Mouse (Mus musculus) neural tube, embryonic 10.5 days (tissue): ENCODE data around the gene Slc38a2.
A peak's percentile ranks its signal among the peaks of the same experiment; 100 is the strongest.

Experiments
- DNase-seq: peaks from one replicate; pipeline ENCODE4 v3.0.0-alpha.2; 2017; ENCODE audit warnings: low spot score; ENCODE audit errors: extremely low spot score

Slc38a2 gene

GRCm38 (mm10) chr15:96669721-96670120 is 29.8 kb downstream of the Slc38a2 start:
- no peak for DNase-seq

- DNase-seq, result peak; percentile 64
Measured at GRCm38 (mm10) chr15:96666663-96667062, 32.9 kb downstream of the Slc38a2 start.

DNA sequence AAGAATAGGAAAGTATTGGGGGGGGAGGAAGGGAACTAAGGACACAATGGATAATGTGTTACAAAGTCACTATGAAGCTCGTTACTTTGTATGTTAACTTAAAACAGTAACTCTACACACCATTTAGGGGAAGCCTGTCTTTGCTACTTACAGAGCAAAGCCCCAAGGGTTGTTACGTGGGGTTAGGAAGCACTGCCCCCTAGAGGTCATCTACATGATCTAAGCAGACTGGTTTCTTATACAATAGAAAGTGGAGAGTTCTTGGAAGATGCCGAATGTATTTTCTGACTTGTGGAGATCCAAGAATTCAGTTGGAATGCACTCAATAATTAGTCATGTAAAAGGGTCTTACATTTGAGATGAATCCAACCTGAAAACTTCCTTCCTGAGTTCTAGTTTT is 33.6 kb downstream of the Slc38a2 start:
- peak; percentile 44 for DNase-seq

GRCm38 (mm10) chr15:96660590-96661141 is 38.9 kb downstream of the Slc38a2 start:
- DNase-seq, result no peak

- DNase-seq, result no peak
Measured at GRCm38 (mm10) chr15:96658275-96658602, 41.3 kb downstream of the Slc38a2 start.

- DNase-seq, result no peak
Measured at GRCm38 (mm10) chr15:96657576-96658274, 41.8 kb downstream of the Slc38a2 start.

DNA sequence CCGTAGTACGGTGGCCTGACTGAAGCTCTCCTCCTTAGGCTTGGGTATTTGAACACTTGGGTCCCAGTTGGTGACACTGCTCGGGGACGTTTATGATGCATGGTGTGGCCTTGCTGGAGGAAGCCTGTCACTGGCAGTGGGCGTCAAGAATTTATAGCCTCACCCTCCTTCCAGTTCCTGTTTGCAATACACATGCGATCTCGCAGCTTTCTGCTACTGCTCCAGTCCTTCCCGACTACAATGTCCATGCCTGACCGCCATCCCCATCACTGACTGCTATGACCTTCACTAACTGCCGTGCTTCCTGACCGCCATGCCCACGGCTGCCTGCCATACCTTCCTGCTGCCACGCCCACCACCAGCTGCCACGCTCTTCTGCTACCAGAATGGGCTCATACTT is 44.0 kb downstream of the Slc38a2 start:
- no peak for DNase-seq

DNA sequence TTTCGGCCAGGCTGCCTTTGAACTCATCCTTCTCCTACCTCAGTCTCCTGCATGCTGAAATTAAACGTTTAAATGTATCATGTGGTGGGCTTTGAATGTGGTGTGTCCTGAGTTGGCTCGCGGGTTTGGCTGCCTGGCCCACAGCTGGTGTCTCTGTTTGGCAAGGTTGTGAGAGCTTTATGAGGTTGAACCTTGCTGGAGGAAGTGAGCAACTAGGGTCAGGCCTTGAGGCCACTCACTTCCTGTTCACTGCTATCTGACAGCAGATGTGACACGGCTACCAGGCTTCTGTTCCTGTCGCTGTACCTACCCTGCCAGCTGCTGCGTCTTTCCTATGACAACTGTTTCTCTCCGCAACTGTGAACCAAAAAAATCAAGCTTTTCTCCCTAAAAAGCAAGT is 44.8 kb downstream of the Slc38a2 start:
- DNase-seq, result no peak

DNA sequence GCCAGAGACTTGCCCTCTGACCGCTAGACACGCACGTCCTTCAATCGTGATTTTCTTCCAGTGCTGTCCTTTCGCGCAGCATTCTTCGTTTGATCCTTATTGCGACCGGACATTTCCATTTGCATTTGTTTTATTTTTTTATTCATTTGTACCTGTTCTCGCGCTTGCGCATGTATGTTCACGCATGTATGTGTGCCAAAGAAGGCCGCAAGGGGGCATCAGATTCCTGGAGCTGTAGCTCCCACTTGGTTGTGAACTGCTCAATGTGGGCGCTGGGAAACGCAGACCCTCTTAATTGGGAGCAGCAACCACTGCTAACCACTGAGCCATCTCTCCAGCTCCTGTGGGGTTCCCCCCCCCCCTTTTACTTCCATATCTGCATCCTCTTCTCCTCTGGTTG is 46.5 kb downstream of the Slc38a2 start:
- no peak for DNase-seq

DNA sequence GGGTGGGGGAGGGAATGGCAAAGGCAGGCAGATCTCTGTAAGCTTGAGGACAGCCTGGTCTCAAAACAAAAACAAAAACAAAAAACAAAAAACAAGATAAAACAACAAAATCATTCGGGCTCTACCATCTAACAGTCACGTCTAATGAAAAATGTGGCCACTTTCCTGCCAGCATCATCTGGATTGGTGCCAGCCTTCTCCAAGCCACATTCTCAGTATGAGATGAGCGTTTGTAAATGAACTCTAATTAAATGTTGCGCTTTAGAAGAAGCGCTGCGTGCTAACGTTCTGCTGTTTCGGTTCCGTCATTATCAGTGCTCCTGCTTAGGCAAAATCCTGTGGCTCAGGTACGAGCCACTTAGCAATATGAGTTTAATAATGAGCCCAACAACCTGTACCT is 47.0 kb downstream of the Slc38a2 start:
- DNase-seq, result no peak

- no peak for DNase-seq
Measured at GRCm38 (mm10) chr15:96647376-96647775, 52.2 kb downstream of the Slc38a2 start.

- DNase-seq, result peak; percentile 89
Measured at GRCm38 (mm10) chr15:96642436-96643405, 56.8 kb downstream of the Slc38a2 start, which contains the start of gene Slc38a1. TSS of gene Slc38a1 (minus strand) at chr15:96642913.

- peak; percentile 84 for DNase-seq
Measured at GRCm38 (mm10) chr15:96641821-96642435, 57.6 kb downstream of the Slc38a2 start.

GRCm38 (mm10) chr15:96641111-96641820 is 58.3 kb downstream of the Slc38a2 start:
- peak; percentile 85 for DNase-seq

GRCm38 (mm10) chr15:96640291-96640985 is 59.1 kb downstream of the Slc38a2 start:
- peak; percentile 64 for DNase-seq

GRCm38 (mm10) chr15:96639630-96640029 is 59.9 kb downstream of the Slc38a2 start:
- DNase-seq, result no peak

DNA sequence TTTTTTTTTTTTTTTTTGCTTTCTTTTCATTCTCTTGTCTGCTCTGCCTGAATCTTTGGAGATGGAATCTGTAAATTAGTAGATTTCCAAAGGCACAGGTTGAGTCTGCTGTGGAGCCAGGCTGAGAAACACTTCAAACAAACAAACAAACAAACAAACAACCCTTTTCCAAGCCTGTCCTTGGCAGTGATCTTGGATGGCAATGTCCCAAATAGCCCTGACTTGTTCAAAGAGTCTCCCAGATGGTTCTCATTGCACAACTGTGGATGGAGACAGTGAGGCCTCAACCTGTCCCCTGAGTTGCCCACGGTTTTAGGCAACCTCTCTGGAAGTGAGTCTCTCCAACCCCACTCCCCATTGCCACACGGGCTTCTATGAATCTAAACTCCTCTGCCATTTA is 60.9 kb downstream of the Slc38a2 start:
- no peak for DNase-seq

DNA sequence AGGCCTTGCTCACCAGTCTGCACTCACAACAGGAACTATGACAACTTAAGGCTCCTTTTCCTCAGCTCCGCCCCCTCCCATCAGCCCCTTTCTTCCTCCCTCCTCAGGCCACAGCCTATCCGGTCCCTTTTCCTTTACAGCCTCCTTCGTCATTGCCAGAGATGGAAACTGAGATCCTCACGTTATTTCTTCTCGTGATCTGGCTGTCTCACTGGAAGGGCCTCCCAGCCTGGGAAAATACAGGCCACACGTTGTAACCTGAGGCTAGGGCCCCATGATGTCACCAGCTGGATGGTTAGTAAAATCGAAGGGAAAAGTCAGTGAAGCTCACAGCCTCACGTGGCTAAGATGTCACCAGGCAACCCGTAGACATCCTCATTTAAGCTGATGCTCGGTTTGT is 61.4 kb downstream of the Slc38a2 start:
- DNase-seq, result no peak
